Mouse (Mus musculus): Measurements from ENCODE around the gene Ptcd1.
"Not testable (repeated sequence)": the region's sequence is repeated elsewhere in the genome, so short reads cannot be mapped to it uniquely, and the experiment has no call there.

The Ptcd1 gene

GRCm38 (mm10) chr5:145166536-145167305 lies at the start of gene Ptcd1, which contains the start of gene Cpsf4:
Gene Ptcd1 (minus strand): TSS chr5:145167108.
Gene Cpsf4 (plus strand): TSS chr5:145167213.
- in situ Hi-C loops (cut with MboI, MseI) = loop anchor here (10.0 kb wide), 1 partner anchor 1788 kb away; no protein-coding TSS in a partner anchor

GRCm38 (mm10) chr5:145214679-145215078 lies 47.8 kb upstream of the Ptcd1 start:
- in situ Hi-C loops (cut with MboI, MseI) = no loop called here

GRCm38 (mm10) chr5:145213505-145213904 lies 46.6 kb upstream of the Ptcd1 start:
- in situ Hi-C loops (cut with MboI, MseI) = no loop called here

- in situ Hi-C loops (cut with MboI, MseI) = no loop called here
Observed at GRCm38 (mm10) chr5:145212216-145212615, 45.3 kb upstream of the Ptcd1 start.

- in situ Hi-C loops (cut with MboI, MseI) = no loop called here
Observed at GRCm38 (mm10) chr5:145211340-145211739, 44.4 kb upstream of the Ptcd1 start.

GRCm38 (mm10) chr5:145208391-145208790 lies 41.5 kb upstream of the Ptcd1 start:
- in situ Hi-C loops (cut with MboI, MseI) = not testable (repeated sequence)

- in situ Hi-C loops (cut with MboI, MseI) = no loop called here
Observed at GRCm38 (mm10) chr5:145207954-145208353, 41.0 kb upstream of the Ptcd1 start.

- in situ Hi-C loops (cut with MboI, MseI) = no loop called here
Observed at GRCm38 (mm10) chr5:145207385-145207784, 40.5 kb upstream of the Ptcd1 start.

- in situ Hi-C loops (cut with MboI, MseI) = no loop called here
Observed at GRCm38 (mm10) chr5:145205041-145205440, 38.1 kb upstream of the Ptcd1 start.

- in situ Hi-C loops (cut with MboI, MseI) = no loop called here
Observed at GRCm38 (mm10) chr5:145203936-145204691, 37.2 kb upstream of the Ptcd1 start, which contains the start of gene Zkscan5. Gene Zkscan5 (plus strand): TSS chr5:145204562.

- in situ Hi-C loops (cut with MboI, MseI) = no loop called here
Observed at GRCm38 (mm10) chr5:145202446-145202845, 35.5 kb upstream of the Ptcd1 start.

GRCm38 (mm10) chr5:145201321-145201991 lies 34.5 kb upstream of the Ptcd1 start, which contains the start of gene Zkscan14:
Gene Zkscan14 (minus strand): TSS chr5:145201868.
- in situ Hi-C loops (cut with MboI, MseI) = no loop called here

GRCm38 (mm10) chr5:145200387-145200786 lies 33.5 kb upstream of the Ptcd1 start:
- in situ Hi-C loops (cut with MboI, MseI) = no loop called here

- in situ Hi-C loops (cut with MboI, MseI) = no loop called here
Observed at GRCm38 (mm10) chr5:145191962-145192361, 25.1 kb upstream of the Ptcd1 start, which contains the start of gene Atp5j2. Gene Atp5j2 (minus strand): TSS chr5:145192062.

- in situ Hi-C loops (cut with MboI, MseI) = no loop called here
Observed at GRCm38 (mm10) chr5:145190875-145191798, 24.2 kb upstream of the Ptcd1 start.

GRCm38 (mm10) chr5:145190373-145190772 lies 23.5 kb upstream of the Ptcd1 start:
- in situ Hi-C loops (cut with MboI, MseI) = no loop called here

- in situ Hi-C loops (cut with MboI, MseI) = no loop called here
Observed at GRCm38 (mm10) chr5:145189416-145189815, 22.5 kb upstream of the Ptcd1 start.

- in situ Hi-C loops (cut with MboI, MseI) = no loop called here
Observed at GRCm38 (mm10) chr5:145185244-145185643, 18.3 kb upstream of the Ptcd1 start.

- in situ Hi-C loops (cut with MboI, MseI) = no loop called here
Observed at GRCm38 (mm10) chr5:145178461-145178980, 11.6 kb upstream of the Ptcd1 start.

GRCm38 (mm10) chr5:145167306-145167661 lies 376 bp upstream of the Ptcd1 start:
- in situ Hi-C loops (cut with MboI, MseI) = loop anchor here (10.0 kb wide), 1 partner anchor 1788 kb away; no protein-coding TSS in a partner anchor

Measured in T-helper 1 cell (primary cell).